Mouse (Mus musculus) bone marrow macrophage, adult 2 months (primary cell): ENCODE results near the gene Vars. TPM values are rescaled to one million over a fixed set of nuclear protein-coding genes. Genes with fewer than 3 reads are reported as not detected.
"Not testable (repeated sequence)": the region's sequence is repeated elsewhere in the genome, so short reads cannot be mapped to it uniquely, and the experiment has no call there.

ENCODE experiments used
- H3K27ac ChIP-seq: 2 replicates; pipeline ENCODE4 v1.5.1; 2012; ENCODE audit warnings: low read depth, low read length; ENCODE audit not compliant: insufficient read depth
- H3K4me1 ChIP-seq: 2 replicates; pipeline ENCODE4 v1.6.1; 2012; ENCODE audit warnings: low read length; ENCODE audit not compliant: control insufficient read depth, insufficient read depth
- H3K4me3 ChIP-seq: 2 replicates; pipeline ENCODE4 v1.5.1; 2012; ENCODE audit warnings: mild to moderate bottlenecking, low read length, moderate library complexity; ENCODE audit not compliant: insufficient read depth
- CTCF ChIP-seq: IDR thresholded peaks from 2 replicates; pipeline ENCODE4 v1.5.1; 2012; ENCODE audit warnings: low read depth, mild to moderate bottlenecking, low read length, moderate library complexity
- POLR2A ChIP-seq: IDR thresholded peaks from 2 replicates; pipeline ENCODE4 v1.6.1; 2012; ENCODE audit warnings: mild to moderate bottlenecking, low read depth, low read length, borderline replicate concordance
- polyA plus RNA-seq: library from polyadenylated mRNA; stranded (reverse); fragments of >200 nt; gene quantifications from 2 replicates; pipeline ENCODE4 v1.2.4, GENCODE M21; 2012; ENCODE audit not compliant: missing spikeins, insufficient read depth, insufficient read length

The Vars gene
- polyA plus RNA-seq, result 28.4 and 35.2 TPM in 2 replicates

GRCm38 (mm10) chr17:35000717-35001451, at the start of gene Vars:
Vars (plus strand) TSS chr17:35000987.
- Histone ChIP-seq H3K4me1 (peaks cover 21% of the 10 kb centered on the region), H3K4me3 (peak within 1 kb of the TSS; percentile 91), H3K27ac (peak within 1 kb of the TSS; percentile 96)
- TF ChIP-seq POLR2A (no peak), CTCF (no peak)

GRCm38 (mm10) chr17:34951636-34952377, 49.0 kb upstream of the Vars start:
- H3K27ac ChIP-seq, result peak overlapping the region; percentile 76
- H3K4me3 ChIP-seq, result peak overlapping the region; percentile 89
- no peaks in the 10 kb centered on the region for H3K4me1 ChIP-seq
- TF ChIP-seq CTCF (no peak), POLR2A (no peak)

- H3K27ac ChIP-seq, result peak overlapping the region; percentile 76
- no peaks in the 10 kb centered on the region for H3K4me1 ChIP-seq
- TF ChIP-seq CTCF (no peak), POLR2A (peak; percentile 90; the same call in 1 of the 2 replicates)
- H3K4me3 ChIP-seq, result peak overlapping the region; percentile 89
Measured at GRCm38 (mm10) chr17:34952378-34953040, 48.3 kb upstream of the Vars start.

GRCm38 (mm10) chr17:34953258-34953657, 47.5 kb upstream of the Vars start:
- TF ChIP-seq CTCF, result no peak
- no peak for TF ChIP-seq POLR2A
- Histone ChIP-seq H3K4me3 (peak overlapping the region; percentile 89), H3K4me1 (no peaks in the 10 kb centered on the region), H3K27ac (peak overlapping the region; percentile 76; the same call in 1 of the 2 replicates)

- Histone ChIP-seq H3K4me3 (no peak overlapping the region), H3K27ac (no peak overlapping the region), H3K4me1 (no peaks in the 10 kb centered on the region)
- TF ChIP-seq POLR2A (no peak), CTCF (no peak)
Measured at GRCm38 (mm10) chr17:34953904-34954303, 46.9 kb upstream of the Vars start.

GRCm38 (mm10) chr17:34954831-34955230, 46.0 kb upstream of the Vars start:
- no peaks in the 10 kb centered on the region for H3K4me1 ChIP-seq
- H3K27ac ChIP-seq, result no peak overlapping the region
- H3K4me3 ChIP-seq, result no peak overlapping the region
- TF ChIP-seq POLR2A (no peak), CTCF (no peak)

- Histone ChIP-seq H3K27ac (no peak overlapping the region), H3K4me3 (no peak overlapping the region), H3K4me1 (peaks cover 6% of the 10 kb centered on the region)
- TF ChIP-seq POLR2A (no peak), CTCF (no peak)
Measured at GRCm38 (mm10) chr17:34955884-34956283, 44.9 kb upstream of the Vars start.

- Histone ChIP-seq H3K4me1 (peaks cover 6% of the 10 kb centered on the region), H3K4me3 (no peak overlapping the region), H3K27ac (no peak overlapping the region)
- TF ChIP-seq POLR2A (no peak), CTCF (no peak)
Measured at GRCm38 (mm10) chr17:34956340-34956739, 44.4 kb upstream of the Vars start.

GRCm38 (mm10) chr17:34957291-34957690, 43.5 kb upstream of the Vars start:
- H3K27ac ChIP-seq, H3K4me3 ChIP-seq: not testable (repeated sequence)
- H3K4me1 ChIP-seq, result peaks cover 12% of the 10 kb centered on the region

GRCm38 (mm10) chr17:34957966-34958365, 42.8 kb upstream of the Vars start:
- H3K27ac ChIP-seq, H3K4me3 ChIP-seq: not testable (repeated sequence)
- peaks cover 12% of the 10 kb centered on the region for H3K4me1 ChIP-seq

- Histone ChIP-seq H3K4me1 (peaks cover 12% of the 10 kb centered on the region), H3K4me3 (peak overlapping the region; percentile 55)
- H3K27ac ChIP-seq, result not testable (repeated sequence)
Measured at GRCm38 (mm10) chr17:34958734-34959129, 42.1 kb upstream of the Vars start.
